Mouse (Mus musculus) kidney, adult 18-20 months (tissue): ENCODE measurements at regions not wholly inside any gene's neighbourhood (a gene's known extent, or its start where the extent isn't known, plus 50 kb on each side); places are given as distances from the start of the nearest gene placed in this dataset.

Source experiments
- DNase-seq: peaks from one replicate; pipeline ENCODE4 v3.0.0; 2021

DNA sequence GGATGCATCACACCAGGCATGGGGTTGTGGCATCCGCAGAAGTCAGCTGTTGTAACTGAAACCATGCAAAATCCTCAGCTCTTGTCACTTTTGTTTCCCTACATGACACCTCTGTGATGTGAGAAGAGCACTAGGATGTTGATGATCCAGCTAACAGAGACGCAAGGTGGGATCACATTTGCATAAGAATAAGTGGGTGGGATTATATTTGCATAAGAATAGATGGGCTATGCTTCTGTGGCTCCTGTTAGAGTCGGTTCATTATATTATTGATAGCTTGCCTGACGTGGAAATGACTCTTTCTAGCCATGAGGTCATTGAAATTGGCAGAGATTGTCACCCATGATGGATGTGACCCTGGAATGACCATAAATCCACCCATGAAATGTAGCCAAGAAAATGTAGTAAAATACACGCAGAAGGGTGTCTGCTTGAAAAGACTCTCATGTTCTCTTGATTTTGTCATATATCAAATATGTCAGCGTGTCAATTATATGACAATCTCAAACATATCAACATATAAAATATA is 102.2 kb upstream of the Arg1 start:
- DNase-seq: no peak

DNA sequence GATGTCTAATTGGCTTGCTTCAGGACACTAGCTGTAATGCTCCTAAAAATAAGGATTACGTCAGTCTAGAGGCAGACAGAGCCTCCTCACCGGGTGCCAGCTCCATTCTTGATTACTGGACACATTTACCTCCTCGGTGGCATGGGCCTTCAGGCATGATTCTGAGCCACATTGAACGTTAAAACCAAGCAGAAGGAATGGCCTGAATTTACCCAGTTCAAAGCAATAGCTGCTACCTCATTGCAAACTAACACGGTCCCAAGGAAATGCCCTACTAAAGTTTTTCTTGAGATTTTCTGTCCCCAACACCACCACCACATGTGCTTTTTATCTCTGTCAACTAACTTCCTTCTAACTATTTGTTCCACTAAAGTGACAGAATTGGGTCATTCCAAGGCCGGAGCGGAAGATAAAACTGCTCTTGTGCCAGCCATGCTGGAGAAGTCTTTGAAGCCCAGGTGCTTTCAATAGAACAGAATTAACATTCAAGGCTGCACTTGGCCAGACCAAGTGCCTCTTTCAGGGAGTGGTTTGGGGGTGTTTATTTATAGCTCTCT is 96.4 kb upstream of the Arg1 start:
- no peak for DNase-seq

DNA sequence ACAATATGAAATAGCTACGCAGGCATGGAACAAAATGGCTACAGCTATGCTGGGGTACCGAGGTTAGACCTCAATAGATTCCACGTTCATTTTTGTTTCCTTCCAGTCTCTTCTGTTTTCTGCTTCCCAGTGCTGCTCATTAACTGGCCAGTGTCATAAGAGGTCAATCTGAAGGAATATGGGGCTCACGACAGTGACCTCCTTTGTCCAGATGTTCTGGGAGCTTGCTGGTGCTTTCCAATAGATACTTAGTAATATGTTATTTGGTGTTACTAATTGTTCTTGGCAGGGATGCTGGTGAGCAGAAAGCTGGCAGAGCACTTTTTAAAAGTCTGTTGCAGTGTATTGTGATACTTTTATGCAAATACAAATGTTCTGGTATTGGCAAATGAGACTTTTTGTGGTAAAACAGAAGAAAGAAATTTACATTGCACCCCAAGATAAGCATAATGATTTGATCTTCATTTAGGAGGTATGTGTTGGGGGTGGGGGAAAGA is 95.8 kb upstream of the Arg1 start:
- DNase-seq: no peak

DNA sequence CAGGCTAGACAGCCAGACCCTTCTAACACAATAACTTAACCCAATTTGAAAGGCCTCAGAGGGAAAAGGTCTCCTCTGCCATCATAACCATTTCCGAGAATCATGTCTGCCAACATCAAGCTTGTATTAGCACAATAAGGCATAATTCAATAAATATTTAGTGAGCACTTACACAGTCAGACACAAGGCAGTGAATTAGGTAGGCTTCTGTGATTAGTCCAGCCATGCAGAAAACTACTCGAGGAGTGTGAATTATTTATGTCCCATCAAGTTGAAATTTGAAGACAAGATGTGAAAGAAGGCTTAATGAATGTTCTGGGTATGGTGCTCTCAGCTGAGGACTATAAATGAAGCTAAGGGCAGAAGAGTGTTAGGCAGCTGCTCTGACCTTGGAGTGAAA is 91.7 kb upstream of the Arg1 start:
- DNase-seq: no peak

GRCm38 (mm10) chr10:25017843-25018242 is 90.6 kb upstream of the Arg1 start:
- DNase-seq: no peak

- no peak for DNase-seq
Measured at GRCm38 (mm10) chr10:25016110-25016509, 88.8 kb upstream of the Arg1 start.

- no peak for DNase-seq
Measured at GRCm38 (mm10) chr10:25012129-25012528, 84.8 kb upstream of the Arg1 start.

DNA sequence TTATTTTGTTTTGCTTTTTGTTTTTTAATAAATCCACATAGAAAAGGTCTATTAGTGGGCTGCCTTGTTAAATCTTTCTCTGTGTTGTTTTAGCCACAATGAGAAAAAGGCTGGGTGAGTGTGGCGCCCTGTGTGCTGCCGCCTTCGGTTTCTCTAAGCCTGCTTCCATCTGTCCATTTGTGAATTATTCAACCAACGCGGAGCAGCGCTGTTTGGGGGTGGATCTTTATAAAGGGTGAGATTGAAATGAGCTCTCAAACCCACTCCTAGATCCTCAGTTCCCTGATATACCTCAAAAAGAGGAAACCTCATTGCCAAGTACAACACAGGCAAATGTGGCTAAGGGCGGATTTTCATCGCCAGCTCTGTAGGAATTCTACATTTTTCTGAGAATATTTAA is 74.0 kb upstream of the Arg1 start:
- no peak for DNase-seq

GRCm38 (mm10) chr10:25000231-25001222 is 73.2 kb upstream of the Arg1 start:
- no peak for DNase-seq

GRCm38 (mm10) chr10:24999807-25000206 is 72.5 kb upstream of the Arg1 start:
- DNase-seq: no peak

DNA sequence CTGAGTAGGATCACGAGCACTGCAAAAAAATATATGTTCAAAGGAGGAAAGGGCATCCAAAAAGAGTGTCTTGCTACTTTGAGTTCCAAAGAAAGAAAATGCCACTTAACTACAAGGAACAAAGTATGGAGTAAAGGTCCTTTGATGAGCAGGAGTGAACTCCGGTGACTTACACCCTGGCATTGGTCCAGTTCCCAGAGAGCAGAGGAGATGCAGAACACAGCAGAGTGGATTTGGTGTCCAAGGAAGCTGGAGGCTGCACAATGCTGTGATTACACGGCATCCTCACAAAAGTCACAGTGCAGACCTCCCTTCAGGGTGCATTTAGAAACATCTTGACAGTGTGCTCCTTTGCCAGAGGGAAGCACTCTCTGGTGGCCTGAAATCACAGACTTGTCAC is 70.4 kb upstream of the Arg1 start:
- no peak for DNase-seq

- no peak for DNase-seq
Measured at GRCm38 (mm10) chr10:24995751-24996150, 68.5 kb upstream of the Arg1 start.

DNA sequence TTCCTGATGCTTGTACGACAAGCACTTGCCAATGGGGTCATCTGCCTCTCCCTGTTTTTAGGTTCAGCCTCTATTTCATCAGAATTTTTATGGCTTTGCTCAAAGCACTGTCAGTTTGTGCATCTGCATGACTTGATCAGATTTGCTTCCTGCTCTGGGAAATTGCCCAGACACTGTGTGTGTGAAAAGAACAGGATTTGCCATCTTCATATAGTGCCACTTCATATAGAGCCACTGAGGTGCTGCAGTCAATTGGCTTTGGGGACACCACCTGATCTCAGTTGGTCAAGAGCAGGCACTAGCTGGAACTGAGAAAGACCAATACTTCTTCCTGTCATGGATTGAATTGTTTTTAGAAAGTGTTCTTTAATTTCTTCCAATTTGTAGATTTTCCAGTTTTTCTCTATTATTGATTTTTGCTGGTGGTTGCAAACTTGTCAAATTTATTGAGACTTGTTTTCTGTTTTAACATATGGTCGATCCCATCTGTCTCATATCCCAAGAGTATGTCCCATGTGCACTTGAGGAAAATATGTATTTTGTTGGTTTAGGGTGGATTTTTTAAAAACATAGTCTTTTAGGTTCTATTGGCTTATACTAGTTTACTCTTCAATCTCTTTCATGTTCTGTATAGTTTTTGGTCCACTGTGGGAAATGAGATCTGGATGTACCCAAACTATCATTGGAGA is 62.8 kb upstream of the Arg1 start:
- DNase-seq: no peak

GRCm38 (mm10) chr10:24984801-24985200 is 57.5 kb upstream of the Arg1 start:
- DNase-seq: no peak

DNA sequence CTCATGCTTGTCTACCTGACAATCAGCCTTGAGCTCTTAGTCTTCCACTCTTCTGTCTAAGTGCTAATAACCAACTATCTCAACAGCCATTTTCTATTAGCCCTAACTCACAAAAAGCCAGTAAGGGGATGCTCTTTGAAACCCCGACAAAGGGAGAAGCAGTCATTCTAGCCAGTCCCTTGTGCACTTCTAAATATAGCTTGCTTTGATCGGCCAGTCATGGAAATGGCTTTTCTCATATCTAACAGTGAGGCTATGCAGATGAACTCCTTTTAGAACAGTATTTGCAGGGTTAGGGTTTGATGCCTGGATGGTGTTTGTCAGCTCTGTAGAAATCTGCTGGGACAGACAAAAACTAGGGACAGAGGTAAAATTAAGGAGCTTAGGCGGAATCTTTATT is 54.5 kb upstream of the Arg1 start:
- no peak for DNase-seq
